Mouse (Mus musculus): ENCODE measurements around the gene Prkar1a. TPM values are rescaled to one million over a fixed set of nuclear protein-coding genes. Genes with fewer than 3 reads are reported as not detected.

Gene Prkar1a
- polyA plus RNA-seq, 1 experiment from 2014 or later, result 496 TPM

DNA sequence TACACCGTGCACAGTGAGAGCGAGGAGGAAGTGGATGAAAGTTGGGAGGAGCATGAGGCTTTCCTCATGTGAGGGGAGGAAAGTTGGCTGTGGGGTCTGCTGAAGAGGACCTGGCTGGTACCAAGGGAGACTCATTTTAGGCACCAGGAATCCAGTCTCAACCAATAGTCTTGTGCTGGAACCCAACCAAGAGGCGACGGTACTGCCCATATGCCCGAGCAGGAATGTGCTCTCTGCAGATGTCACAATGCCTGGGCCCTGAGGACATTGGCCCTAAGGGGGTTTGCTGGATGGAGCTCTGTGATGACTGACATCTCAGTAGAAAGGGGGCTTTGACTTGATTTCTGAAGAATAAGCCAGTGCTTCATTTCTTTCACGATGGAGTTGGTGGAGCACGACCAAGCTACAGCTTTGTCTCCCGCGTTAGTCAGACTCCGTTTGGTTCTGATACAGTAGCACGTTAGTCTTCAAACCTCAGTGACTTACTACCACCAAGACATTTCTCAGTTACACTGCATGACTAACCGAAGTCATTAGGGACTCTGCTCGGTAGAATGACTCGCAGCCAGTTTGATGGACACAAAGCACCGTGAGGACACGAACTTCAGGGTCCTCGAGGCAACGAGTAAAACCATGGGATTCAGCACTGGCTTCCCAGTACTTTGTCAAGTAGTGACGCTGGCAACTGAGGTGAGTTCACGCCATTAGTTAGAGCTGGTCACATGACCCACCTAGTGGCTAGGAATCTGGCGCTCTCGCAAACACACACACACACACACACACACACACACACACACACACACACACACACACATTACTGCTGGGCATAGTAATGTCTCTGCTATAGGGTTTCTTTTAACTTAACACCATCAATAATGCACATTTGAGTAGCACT is 55.4 kb downstream of the Prkar1a start:
- no peaks in the 10 kb centered on the region for H3K36me3 ChIP-seq
- ATAC-seq (replicated peaks), result peak; percentile 11; the same call in 1 of the 2 replicates
- no peaks in the 10 kb centered on the region for H3K27me3 ChIP-seq
- peaks cover 21% of the 10 kb centered on the region for H3K4me1 ChIP-seq
- H3K4me2 ChIP-seq (replicated peaks), result no peak overlapping the region
- no peaks in the 10 kb centered on the region for H3K9me3 ChIP-seq
- no peak overlapping the region for H3K9ac ChIP-seq (replicated peaks)
- no peak overlapping the region for H3K4me3 ChIP-seq
- 81% methylated on average over 22 of the region's 22 CpGs for WGBS
- 0 out of 2 replicates have a peak overlapping the region, but pooled peaks have one; percentile 16 for H3K27ac ChIP-seq (replicated peaks)

DNA sequence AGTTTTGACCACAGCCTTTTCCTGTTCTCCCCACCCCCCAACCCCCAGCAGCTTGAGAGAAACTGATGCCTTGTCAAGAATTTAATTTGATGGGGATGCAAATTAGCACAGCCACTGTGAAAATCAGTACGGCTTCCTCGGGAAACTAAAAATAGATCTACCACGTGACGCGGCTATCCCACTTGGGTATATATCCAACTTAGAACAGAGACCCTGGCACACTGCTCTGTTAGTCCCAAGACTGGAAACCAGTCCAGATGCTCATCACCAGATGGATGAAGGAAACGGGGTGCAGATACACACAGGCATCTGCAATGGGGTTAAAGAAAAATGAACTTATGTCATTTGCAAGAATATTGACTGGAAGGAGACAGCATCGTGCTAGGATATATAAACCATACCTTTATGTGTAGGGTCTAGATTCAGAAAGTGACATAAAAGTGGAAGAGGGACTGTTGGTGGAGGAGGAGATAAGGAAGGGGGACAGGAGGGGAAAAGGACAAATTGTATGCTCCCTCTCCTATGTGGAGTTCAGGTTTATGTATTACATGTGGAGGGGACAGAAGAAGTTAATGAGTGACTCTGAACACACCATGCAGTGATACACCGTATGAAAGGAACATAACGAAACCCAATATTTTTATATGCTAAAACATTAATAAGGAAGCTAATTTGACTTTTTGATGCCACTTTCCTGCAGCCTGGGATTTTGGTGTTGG is 56.3 kb downstream of the Prkar1a start:
- H3K4me3 ChIP-seq, result no peak overlapping the region
- no peaks in the 10 kb centered on the region for H3K9me3 ChIP-seq
- peak overlapping the region; percentile 25 for H3K27ac ChIP-seq (replicated peaks)
- peaks cover 21% of the 10 kb centered on the region for H3K4me1 ChIP-seq
- ATAC-seq (replicated peaks), result peak; percentile 58
- WGBS, result 53% methylated on average over 9 of the region's 9 CpGs
- no peaks in the 10 kb centered on the region for H3K36me3 ChIP-seq
- no peak overlapping the region for H3K4me2 ChIP-seq (replicated peaks)
- no peak overlapping the region for H3K9ac ChIP-seq (replicated peaks)
- H3K27me3 ChIP-seq, result no peaks in the 10 kb centered on the region

DNA sequence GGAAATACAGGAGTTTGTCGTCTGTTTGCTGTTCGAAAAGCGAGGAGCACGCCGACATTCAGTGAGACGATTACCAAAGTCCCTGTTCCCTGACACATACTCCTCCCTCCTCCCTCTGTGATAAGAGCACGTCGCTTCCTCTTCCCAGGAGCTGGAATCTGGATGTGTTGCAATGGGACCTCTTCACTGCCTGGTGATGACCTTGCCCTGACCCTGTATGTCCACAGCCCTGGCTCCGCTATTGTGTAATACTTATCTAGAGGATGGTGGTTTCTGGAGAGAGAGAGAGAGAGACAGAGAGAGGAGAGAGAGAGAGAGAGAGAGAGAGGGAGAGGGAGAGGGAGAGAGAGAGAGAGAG is 56.8 kb downstream of the Prkar1a start:
- Histone ChIP-seq H3K4me3 (no peak overlapping the region), H3K9ac (replicated peaks) (no peak overlapping the region), H3K27ac (replicated peaks) (peak overlapping the region; percentile 25), H3K4me1 (peaks cover 21% of the 10 kb centered on the region), H3K9me3 (no peaks in the 10 kb centered on the region), H3K27me3 (no peaks in the 10 kb centered on the region), H3K36me3 (no peaks in the 10 kb centered on the region), H3K4me2 (replicated peaks) (no peak overlapping the region)
- no peak for ATAC-seq (replicated peaks)
- WGBS, result 80% methylated on average over 9 of the region's 9 CpGs

DNA sequence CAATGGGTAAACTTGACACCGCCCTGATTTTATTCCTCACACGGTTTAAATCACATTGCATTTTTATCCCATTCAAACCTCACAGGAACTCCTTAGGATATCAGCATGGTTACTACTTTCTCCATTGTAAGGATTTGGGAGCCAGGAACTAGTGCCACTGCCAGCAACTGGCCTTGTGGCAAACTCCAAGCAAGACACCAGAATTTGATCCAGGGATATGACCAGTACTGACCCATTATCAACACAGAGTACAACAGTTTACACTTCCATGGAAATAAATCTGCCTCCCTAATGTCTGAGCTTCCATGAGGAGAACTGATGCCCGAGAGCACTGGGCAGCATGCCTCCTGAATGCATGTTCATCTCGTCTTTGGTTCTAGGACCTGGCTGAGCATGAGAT is 57.4 kb downstream of the Prkar1a start:
- no peaks in the 10 kb centered on the region for H3K9me3 ChIP-seq
- H3K4me3 ChIP-seq, result no peak overlapping the region
- no peak overlapping the region for H3K4me2 ChIP-seq (replicated peaks)
- no peak overlapping the region for H3K27ac ChIP-seq (replicated peaks)
- H3K27me3 ChIP-seq, result no peaks in the 10 kb centered on the region
- ATAC-seq (replicated peaks), result no peak
- no peak overlapping the region for H3K9ac ChIP-seq (replicated peaks)
- 88% methylated on average over 4 of the region's 4 CpGs for whole genome bisulfite sequencing
- H3K36me3 ChIP-seq, result no peaks in the 10 kb centered on the region
- H3K4me1 ChIP-seq, result peaks cover 21% of the 10 kb centered on the region

DNA sequence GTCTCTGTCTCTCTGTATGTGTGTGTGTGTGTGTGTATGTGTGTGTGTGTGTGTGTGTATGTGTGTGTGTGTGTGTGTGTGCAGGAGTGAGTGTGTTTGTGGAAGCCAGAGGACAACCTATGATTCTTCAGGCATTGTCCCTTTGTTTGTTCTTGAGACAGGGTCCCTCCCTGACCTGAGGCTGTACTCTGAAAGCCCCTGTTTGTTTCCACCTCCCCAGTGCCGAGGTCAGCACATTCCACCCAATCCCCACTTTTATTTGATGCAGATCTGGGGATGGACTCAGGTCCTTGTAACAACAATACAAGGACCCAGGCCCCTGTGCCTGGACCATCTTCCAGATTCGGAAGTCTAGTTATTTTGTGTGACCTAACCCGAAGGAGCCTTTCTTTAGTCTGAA is 58.2 kb downstream of the Prkar1a start:
- H3K9ac ChIP-seq (replicated peaks), result no peak overlapping the region
- H3K9me3 ChIP-seq, result no peaks in the 10 kb centered on the region
- peaks cover 21% of the 10 kb centered on the region for H3K4me1 ChIP-seq
- no peaks in the 10 kb centered on the region for H3K36me3 ChIP-seq
- H3K4me2 ChIP-seq (replicated peaks), result no peak overlapping the region
- no peaks in the 10 kb centered on the region for H3K27me3 ChIP-seq
- no peak overlapping the region for H3K27ac ChIP-seq (replicated peaks)
- H3K4me3 ChIP-seq, result no peak overlapping the region
- no peak for ATAC-seq (replicated peaks)
- WGBS, result 81% methylated on average over 3 of the region's 3 CpGs

DNA sequence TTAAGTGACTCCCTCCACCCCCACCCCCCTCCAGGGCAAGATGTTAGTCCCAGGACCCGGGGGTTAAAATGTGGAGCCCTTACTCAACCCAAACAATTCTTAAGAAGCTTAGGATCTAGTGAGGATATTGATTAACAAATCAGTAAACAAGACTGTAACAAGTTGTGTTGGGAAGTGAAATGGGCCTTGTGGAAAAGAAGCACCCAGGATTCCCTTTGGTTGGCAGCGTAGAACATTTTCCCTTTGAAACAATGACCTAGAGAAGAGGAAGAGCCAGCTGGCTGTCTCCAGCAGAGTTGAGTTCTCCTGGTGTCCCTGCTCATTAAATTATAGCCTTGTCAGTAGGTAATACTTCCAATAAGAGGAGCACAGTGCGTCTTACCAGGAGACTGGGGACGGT is 59.6 kb downstream of the Prkar1a start:
- no peaks in the 10 kb centered on the region for H3K36me3 ChIP-seq
- ATAC-seq (replicated peaks), result no peak
- no peaks in the 10 kb centered on the region for H3K27me3 ChIP-seq
- H3K27ac ChIP-seq (replicated peaks), result no peak overlapping the region
- H3K9ac ChIP-seq (replicated peaks), result no peak overlapping the region
- WGBS, result 89% methylated on average over 4 of the region's 4 CpGs
- H3K4me2 ChIP-seq (replicated peaks), result no peak overlapping the region
- peaks cover 17% of the 10 kb centered on the region for H3K4me1 ChIP-seq
- H3K4me3 ChIP-seq, result no peak overlapping the region
- no peaks in the 10 kb centered on the region for H3K9me3 ChIP-seq

DNA sequence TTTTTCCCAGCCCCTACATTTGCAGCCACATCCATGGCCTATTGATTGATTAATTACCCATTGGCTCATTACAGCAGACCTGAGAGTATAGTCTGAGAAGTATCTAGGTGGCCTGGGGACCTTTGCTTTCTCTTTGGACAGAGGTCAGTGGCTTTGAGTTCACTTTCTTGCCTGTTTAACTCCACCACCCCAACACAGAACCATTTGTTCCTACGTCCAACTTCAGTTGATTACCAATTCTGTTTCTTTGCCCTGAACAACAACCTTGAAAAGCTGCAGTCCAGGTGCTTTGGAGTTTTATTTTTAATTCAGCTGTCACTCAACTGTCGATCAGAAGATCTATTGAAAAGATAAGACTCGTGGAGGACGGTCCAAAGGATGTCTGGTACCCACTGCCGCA is 60.3 kb downstream of the Prkar1a start:
- WGBS, result 89% methylated on average over 5 of the region's 5 CpGs
- no peak for ATAC-seq (replicated peaks)

DNA sequence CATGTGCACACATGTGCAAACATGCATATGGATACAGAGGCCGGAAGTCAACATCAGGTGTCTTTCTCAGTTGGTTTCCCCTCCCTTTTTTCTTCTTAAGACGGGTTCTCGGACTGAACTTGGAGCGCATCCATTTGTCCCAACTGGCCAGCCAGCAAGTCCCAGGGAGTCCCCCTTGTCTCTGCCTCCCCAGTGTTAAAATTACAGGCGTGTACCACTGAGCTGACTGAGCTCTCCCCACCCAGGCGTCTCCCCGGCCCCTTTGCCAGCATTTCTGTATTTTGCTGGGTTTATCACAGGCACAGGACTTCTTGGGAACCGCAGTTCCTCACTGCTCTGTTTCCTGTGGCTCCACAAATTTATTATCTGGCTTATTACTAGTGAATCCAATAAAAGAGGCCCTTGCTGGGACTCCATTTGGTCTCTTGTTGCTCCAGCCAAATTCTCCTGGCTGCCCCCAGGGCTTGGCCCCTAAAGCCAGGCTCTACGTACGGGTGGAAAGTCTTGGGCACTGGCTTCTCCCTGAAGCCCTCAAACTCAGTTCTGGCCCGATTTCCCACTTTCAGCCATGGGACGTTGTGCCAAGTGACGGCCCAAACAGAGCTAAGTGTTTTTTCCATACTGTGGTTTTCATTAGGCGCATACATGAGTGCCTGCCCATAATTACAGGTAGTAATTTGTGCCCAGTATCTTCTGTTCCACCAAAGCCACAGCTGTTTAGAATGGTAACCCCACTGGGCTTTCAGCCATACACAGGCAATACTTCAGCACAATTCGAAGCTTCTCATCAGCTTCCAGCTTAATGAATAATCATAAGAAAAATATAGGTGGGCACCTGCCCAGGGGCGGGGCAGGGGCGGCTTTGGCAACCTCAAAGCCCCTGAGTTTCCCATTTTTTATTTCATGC is 65.4 kb downstream of the Prkar1a start:
- Histone ChIP-seq H3K36me3 (no peaks in the 10 kb centered on the region), H3K9ac (replicated peaks) (no peak overlapping the region), H3K4me3 (no peak overlapping the region), H3K4me1 (peaks cover 19% of the 10 kb centered on the region), H3K4me2 (replicated peaks) (no peak overlapping the region), H3K27ac (replicated peaks) (no peak overlapping the region), H3K9me3 (no peaks in the 10 kb centered on the region), H3K27me3 (no peaks in the 10 kb centered on the region)
- no peak for ATAC-seq (replicated peaks)
- 70% methylated on average over 17 of the region's 17 CpGs for WGBS

More for the DNA sequence above, 60.3 kb downstream of the Prkar1a start:
- Histone ChIP-seq H3K36me3 (no peaks in the 10 kb centered on the region), H3K27me3 (no peaks in the 10 kb centered on the region), H3K9me3 (no peaks in the 10 kb centered on the region), H3K4me3 (no peak overlapping the region), H3K9ac (replicated peaks) (no peak overlapping the region), H3K4me2 (replicated peaks) (no peak overlapping the region), H3K4me1 (peaks cover 12% of the 10 kb centered on the region), H3K27ac (replicated peaks) (no peak overlapping the region)

DNA sequence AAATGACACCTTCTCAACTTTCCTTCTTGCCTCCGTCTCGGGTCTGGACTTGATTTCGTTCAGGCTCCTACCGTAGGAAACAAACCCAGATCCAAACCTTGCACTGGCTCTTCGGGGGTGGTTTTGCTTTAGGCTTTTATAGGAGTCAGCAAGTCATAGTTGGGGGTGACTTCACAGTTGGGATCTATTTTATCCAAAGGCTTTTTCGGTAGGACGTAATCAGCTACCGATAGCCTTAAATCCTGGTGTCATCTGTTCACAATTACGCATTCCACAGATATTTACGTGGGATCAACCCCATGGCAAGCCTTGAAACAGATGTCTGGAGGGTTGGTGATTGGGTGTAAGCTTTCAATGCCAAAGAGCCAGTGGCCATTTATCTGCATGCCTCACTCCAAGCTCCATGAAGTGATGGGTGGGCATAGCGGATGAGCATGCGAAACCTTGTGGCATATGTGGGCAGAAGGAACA is 66.1 kb downstream of the Prkar1a start:
- no peak for ATAC-seq (replicated peaks)
- no peaks in the 10 kb centered on the region for H3K27me3 ChIP-seq
- 93% methylated on average over 12 of the region's 12 CpGs for WGBS

DNA sequence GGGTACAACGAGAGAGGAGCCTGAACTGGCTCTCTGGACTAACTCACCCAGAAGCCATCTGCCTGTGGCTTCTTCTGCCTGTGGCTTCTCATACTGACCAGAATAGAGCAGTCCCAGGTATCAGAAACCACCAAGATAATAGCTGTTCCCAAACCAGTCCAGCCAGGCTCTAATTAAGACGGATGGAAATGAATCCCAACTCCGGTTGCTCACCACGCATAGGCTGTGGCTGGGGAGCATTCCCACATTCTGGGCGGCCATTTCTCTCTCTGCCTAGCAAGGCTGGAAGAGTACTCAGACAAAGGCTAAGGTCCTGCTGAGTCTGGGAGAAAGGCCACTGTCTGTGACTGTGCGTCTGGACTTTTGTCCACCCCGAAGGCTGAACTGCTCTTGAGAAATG is 67.8 kb downstream of the Prkar1a start:
- Histone ChIP-seq H3K36me3 (no peaks in the 10 kb centered on the region), H3K9ac (replicated peaks) (no peak overlapping the region), H3K27ac (replicated peaks) (peak overlapping the region; percentile 27; the same call in 1 of the 2 replicates), H3K4me1 (peaks cover 31% of the 10 kb centered on the region), H3K9me3 (no peaks in the 10 kb centered on the region), H3K27me3 (peaks cover 8% of the 10 kb centered on the region; the same call in 1 of the 2 replicates), H3K4me3 (no peak overlapping the region), H3K4me2 (replicated peaks) (no peak overlapping the region)
- ATAC-seq (replicated peaks), result no peak
- WGBS, result 78% methylated on average over 7 of the region's 7 CpGs

More for the DNA sequence above, 66.1 kb downstream of the Prkar1a start:
- Histone ChIP-seq H3K4me2 (replicated peaks) (no peak overlapping the region), H3K27ac (replicated peaks) (no peak overlapping the region), H3K4me3 (no peak overlapping the region), H3K36me3 (no peaks in the 10 kb centered on the region), H3K4me1 (peaks cover 19% of the 10 kb centered on the region), H3K9ac (replicated peaks) (no peak overlapping the region), H3K9me3 (no peaks in the 10 kb centered on the region)

DNA sequence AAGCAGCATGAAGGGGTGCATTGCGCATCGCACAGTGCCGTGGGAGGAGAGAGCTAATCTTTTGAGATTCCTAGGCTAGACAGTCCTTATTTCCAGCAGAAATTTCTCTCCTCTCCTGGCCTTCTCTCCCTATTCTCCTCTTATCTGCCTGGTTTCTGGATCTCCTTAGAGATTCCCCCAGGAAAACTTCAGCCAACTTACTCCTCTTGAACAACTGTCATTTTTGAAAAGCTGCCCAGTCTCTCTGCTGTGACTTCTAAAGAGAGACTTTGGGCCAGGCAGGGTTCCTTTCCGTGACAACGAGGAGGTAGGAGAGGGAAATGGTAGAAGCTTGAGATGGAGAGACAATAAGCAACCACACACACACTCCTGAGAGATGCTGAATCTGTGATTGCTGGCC is 68.2 kb downstream of the Prkar1a start:
- Histone ChIP-seq H3K4me1 (peaks cover 35% of the 10 kb centered on the region), H3K27ac (replicated peaks) (peak overlapping the region; percentile 27), H3K4me3 (no peak overlapping the region), H3K9ac (replicated peaks) (no peak overlapping the region), H3K36me3 (no peaks in the 10 kb centered on the region), H3K9me3 (no peaks in the 10 kb centered on the region), H3K27me3 (peaks cover 8% of the 10 kb centered on the region; the same call in 1 of the 2 replicates), H3K4me2 (replicated peaks) (no peak overlapping the region)
- no peak for ATAC-seq (replicated peaks)
- WGBS, result 74% methylated on average over 5 of the region's 5 CpGs

All from forebrain, embryonic 15.5 days (tissue).